Mouse (Mus musculus) midbrain, postnatal 0 days (tissue): ENCODE data around the gene Sufu. TPM values are rescaled to one million over a fixed set of nuclear protein-coding genes. Genes with fewer than 3 reads are reported as not detected.

Source experiments
- ATAC-seq: fragments of 200-750 bp; cut with Nextera tagmentation; 2 replicates; pipeline ENCODE4 v1.8.0; 2017; ENCODE audit warnings: moderate number of reproducible peaks, mild to moderate bottlenecking, moderate TSS enrichment, moderate library complexity; ENCODE audit not compliant: low FRiP score
- DNase-seq: peaks from one replicate; pipeline ENCODE4 v3.0.0-alpha.2; 2015; ENCODE audit warnings: low spot score
- H3K27ac ChIP-seq: fragments of 300-500 bp; sonication (generic); 2 replicates; pipeline ENCODE4 v1.5.1; 2014; ENCODE audit warnings: low read depth, mild to moderate bottlenecking, low read length, mixed read lengths
- H3K27me3 ChIP-seq: fragments of 300-500 bp; sonication (generic); 2 replicates; pipeline ENCODE4 v1.6.1; 2014; ENCODE audit warnings: low read length, control low read depth, mixed read lengths; ENCODE audit not compliant: insufficient read depth
- H3K36me3 ChIP-seq: fragments of 300-500 bp; sonication (generic); 2 replicates; pipeline ENCODE4 v1.6.1; 2014; ENCODE audit warnings: low read length, control low read depth, mixed read lengths; ENCODE audit not compliant: insufficient read depth
- H3K4me1 ChIP-seq: fragments of 300-500 bp; sonication (generic); 2 replicates; pipeline ENCODE4 v1.6.1; 2014; ENCODE audit warnings: mild to moderate bottlenecking, control low read depth, antibody characterized with exemption, low read length, mixed read lengths; ENCODE audit not compliant: insufficient read depth
- H3K4me2 ChIP-seq: fragments of 300-500 bp; sonication (generic); 2 replicates; pipeline ENCODE4 v1.6.1; 2014; ENCODE audit warnings: low read depth, mild to moderate bottlenecking, low read length, mixed read lengths; ENCODE audit not compliant: poor library complexity, severe bottlenecking
- H3K4me3 ChIP-seq: fragments of 300-500 bp; sonication (generic); 2 replicates; pipeline ENCODE4 v1.5.1; 2014; ENCODE audit warnings: low read depth, mild to moderate bottlenecking, low read length, moderate library complexity
- H3K9ac ChIP-seq: fragments of 300-500 bp; sonication (generic); replicated peaks from 2 replicates; pipeline ENCODE4 v1.6.1; 2014; ENCODE audit warnings: mild to moderate bottlenecking, low read length, moderate library complexity, mixed read lengths; ENCODE audit not compliant: poor library complexity, severe bottlenecking
- H3K9me3 ChIP-seq: fragments of 300-500 bp; sonication (generic); 2 replicates; pipeline ENCODE4 v1.6.1; 2016; ENCODE audit warnings: low read length, control low read depth
- CTCF ChIP-seq: IDR thresholded peaks from 2 replicates; pipeline ENCODE4 v1.5.1; 2016; ENCODE audit warnings: antibody characterized with exemption, mild to moderate bottlenecking
- WGBS: fragments of 180-500 bp; shearing (Covaris S2); extraction: QIAGEN DNeasy Blood & Tissue Kit; methylation state at CpG from one replicate; pipeline ENCODE4 v1.1.7; 2014; 5-methylcytosine and 5-hydroxymethylcytosine counted together
- polyA plus RNA-seq: library from polyadenylated mRNA; unstranded; fragments of >200 nt; fragmentation: Nextera tagmentation; extraction: Ambion mirVana; gene quantifications from 2 replicates; pipeline ENCODE4 v1.2.1, GENCODE M21; 2015
- total RNA-seq: library from RNA; depleted of rRNA; stranded (reverse); fragments of >200 nt; gene quantifications from 2 replicates; pipeline ENCODE4 v1.2.3, GENCODE M21; 2014

Sufu gene
- total and polyA plus RNA-seq, 2 experiments from 2014 or later: 11.5 to 13.2 TPM

GRCm38 (mm10) chr19:46433712-46434111 lies 37.0 kb downstream of the Sufu start:
- no peak for ATAC-seq
- TF ChIP-seq CTCF: no peak
- Histone ChIP-seq H3K27me3 (no peaks in the 10 kb centered on the region), H3K4me1 (peaks cover 5% of the 10 kb centered on the region; the same call in 1 of the 2 replicates), H3K27ac (no peak overlapping the region), H3K4me3 (no peak overlapping the region), H3K9ac (no peak overlapping the region), H3K4me2 (no peak overlapping the region), H3K36me3 (no peaks in the 10 kb centered on the region), H3K9me3 (no peaks in the 10 kb centered on the region)
- DNase-seq: no peak
- WGBS: 58% methylated on average over 7 of the region's 7 CpGs

GRCm38 (mm10) chr19:46434148-46434547 lies 37.5 kb downstream of the Sufu start:
- 61% methylated on average over 9 of the region's 9 CpGs for WGBS
- no peaks in the 10 kb centered on the region for H3K36me3 ChIP-seq
- no peaks in the 10 kb centered on the region for H3K27me3 ChIP-seq
- peaks cover 5% of the 10 kb centered on the region; the same call in 1 of the 2 replicates for H3K4me1 ChIP-seq
- H3K9me3 ChIP-seq: no peaks in the 10 kb centered on the region
- DNase-seq: no peak
- H3K4me3 ChIP-seq: no peak overlapping the region
- 0 out of 2 replicates have a peak overlapping the region, but pooled peaks have one; percentile 32 for H3K27ac ChIP-seq
- H3K9ac ChIP-seq: no peak overlapping the region
- no peak for ATAC-seq
- TF ChIP-seq CTCF: no peak
- no peak overlapping the region for H3K4me2 ChIP-seq

GRCm38 (mm10) chr19:46434591-46434990 lies 37.9 kb downstream of the Sufu start:
- no peaks in the 10 kb centered on the region for H3K36me3 ChIP-seq
- ATAC-seq (no peak), DNase-seq (peak; percentile 69)
- 0 out of 2 replicates have a peak overlapping the region, but pooled peaks have one; percentile 24 for H3K9ac ChIP-seq
- no peaks in the 10 kb centered on the region for H3K27me3 ChIP-seq
- peaks cover 5% of the 10 kb centered on the region; the same call in 1 of the 2 replicates for H3K4me1 ChIP-seq
- 42% methylated on average over 9 of the region's 9 CpGs for WGBS
- no peak overlapping the region for H3K4me2 ChIP-seq
- H3K27ac ChIP-seq: 0 out of 2 replicates have a peak overlapping the region, but pooled peaks have one; percentile 32
- no peak for TF ChIP-seq CTCF
- H3K4me3 ChIP-seq: no peak overlapping the region
- H3K9me3 ChIP-seq: no peaks in the 10 kb centered on the region

DNA sequence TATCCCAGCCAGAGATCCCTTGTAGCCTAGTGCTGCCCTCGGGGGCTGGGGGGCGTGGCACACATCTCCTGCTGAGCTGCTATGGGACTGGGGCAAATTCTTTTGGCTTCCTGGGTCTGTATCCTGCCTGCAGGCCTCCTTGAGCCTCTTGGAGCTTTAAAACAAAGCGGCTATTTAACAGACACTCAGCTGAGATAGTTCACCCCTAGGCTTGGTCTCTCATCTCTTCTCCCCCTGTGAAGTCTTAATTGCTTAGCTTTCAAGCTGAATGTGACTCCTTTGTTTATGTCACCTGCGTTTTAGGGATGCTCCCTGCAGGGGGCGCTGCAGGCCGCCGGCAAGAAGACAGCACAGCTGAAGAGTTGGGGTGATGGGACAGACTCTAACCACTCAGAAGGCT lies 38.8 kb downstream of the Sufu start:
- H3K4me3 ChIP-seq: no peak overlapping the region
- no peaks in the 10 kb centered on the region for H3K9me3 ChIP-seq
- ATAC-seq: no peak
- WGBS: 6% methylated on average over 7 of the region's 7 CpGs
- TF ChIP-seq CTCF: peak; percentile 69
- H3K9ac ChIP-seq: 0 out of 2 replicates have a peak overlapping the region, but pooled peaks have one; percentile 24
- H3K27ac ChIP-seq: no peak overlapping the region
- no peaks in the 10 kb centered on the region for H3K36me3 ChIP-seq
- H3K4me2 ChIP-seq: no peak overlapping the region
- H3K4me1 ChIP-seq: peaks cover 5% of the 10 kb centered on the region; the same call in 1 of the 2 replicates
- H3K27me3 ChIP-seq: no peaks in the 10 kb centered on the region
- DNase-seq: no peak

DNA sequence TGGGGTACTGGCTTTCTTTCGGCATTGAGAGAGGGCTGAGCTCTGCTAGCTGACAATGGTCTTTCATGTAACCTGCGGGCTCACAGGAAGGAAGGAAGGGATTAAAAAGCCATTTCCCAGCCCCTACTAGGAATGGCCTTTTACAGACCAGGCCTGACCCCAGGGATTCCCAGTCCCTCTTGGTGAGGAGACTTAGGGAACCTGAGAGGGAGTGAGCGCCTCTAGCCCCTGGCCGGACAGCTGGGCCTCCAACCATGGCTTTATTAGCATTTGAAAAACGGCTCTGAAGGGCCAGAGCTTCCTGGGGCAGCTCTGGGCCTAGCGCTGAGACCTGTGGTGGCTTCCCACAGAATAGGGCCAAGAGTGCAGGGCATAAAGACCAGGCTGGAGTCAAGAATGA lies 46.8 kb downstream of the Sufu start:
- Histone ChIP-seq H3K9ac (no peak overlapping the region), H3K4me2 (no peak overlapping the region), H3K27ac (no peak overlapping the region), H3K4me1 (no peaks in the 10 kb centered on the region), H3K9me3 (no peaks in the 10 kb centered on the region), H3K27me3 (no peaks in the 10 kb centered on the region), H3K36me3 (no peaks in the 10 kb centered on the region), H3K4me3 (no peak overlapping the region)
- ATAC-seq (no peak), DNase-seq (no peak)
- 18% methylated on average over 6 of the region's 6 CpGs for WGBS
- no peak for TF ChIP-seq CTCF

DNA sequence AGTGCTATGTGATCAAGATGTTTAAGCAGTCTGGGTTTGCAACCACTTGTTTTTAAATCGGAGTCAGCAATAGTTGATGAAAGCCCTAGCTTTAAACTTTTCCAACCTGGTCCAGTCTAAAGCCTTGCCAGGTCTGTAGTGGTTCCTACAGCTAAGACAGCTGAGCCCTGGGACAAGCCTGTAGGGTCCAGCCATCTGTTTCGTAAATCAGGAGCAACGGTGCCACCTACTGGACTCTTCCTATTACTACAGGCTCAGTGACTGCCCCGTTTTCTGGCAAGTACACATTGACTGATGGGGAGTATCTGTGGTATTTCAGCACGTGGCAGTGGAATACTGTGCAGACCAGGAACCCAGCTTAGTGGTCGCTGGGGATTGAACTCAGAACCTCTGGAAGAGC lies 47.5 kb downstream of the Sufu start:
- Histone ChIP-seq H3K4me1 (no peaks in the 10 kb centered on the region), H3K36me3 (no peaks in the 10 kb centered on the region), H3K4me2 (no peak overlapping the region), H3K9ac (no peak overlapping the region), H3K9me3 (no peaks in the 10 kb centered on the region), H3K4me3 (no peak overlapping the region), H3K27me3 (no peaks in the 10 kb centered on the region), H3K27ac (no peak overlapping the region)
- DNase-seq (peak; percentile 93), ATAC-seq (peak; percentile 60; the same call in 1 of the 2 replicates)
- WGBS: 4% methylated on average over 6 of the region's 6 CpGs
- peak; percentile 90 for TF ChIP-seq CTCF
